Mouse (Mus musculus) olfactory bulb, adult 2 months (tissue): ENCODE data around the gene Ssr2.

Source experiments
- CTCF ChIP-seq: fragments of 200-500 bp; IDR thresholded peaks from 2 replicates; pipeline ENCODE4 v1.5.1; 2012; ENCODE audit warnings: low read depth, mild to moderate bottlenecking, low read length, moderate library complexity; ENCODE audit not compliant: insufficient read depth
- POLR2A ChIP-seq: fragments of 200-500 bp; IDR thresholded peaks from 2 replicates; pipeline ENCODE4 v1.6.1; 2012; ENCODE audit warnings: mild to moderate bottlenecking, low read depth, low read length, moderate library complexity; ENCODE audit not compliant: insufficient read depth

DNA sequence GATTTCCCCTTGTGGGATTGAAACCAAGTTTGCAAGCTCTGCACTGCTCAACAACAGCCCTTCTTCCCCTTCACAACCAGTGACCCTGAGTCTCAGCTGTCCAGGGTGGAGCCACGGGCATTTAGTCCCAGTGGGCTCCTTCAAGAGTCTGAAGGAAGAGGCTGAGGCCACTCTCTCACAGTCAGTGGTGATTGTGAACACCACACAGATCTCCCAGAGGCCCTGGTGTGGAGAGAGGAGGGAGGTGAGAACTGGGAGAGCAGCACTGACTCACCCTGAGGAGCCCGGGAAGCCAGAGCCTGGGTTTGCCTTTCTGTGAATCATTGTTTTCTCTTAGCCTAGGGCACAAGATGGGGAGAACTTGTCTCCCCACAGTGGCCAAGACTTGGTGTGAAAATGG lies 49.3 kb downstream of the Ssr2 start:
- no peak for TF ChIP-seq POLR2A
- no peak for TF ChIP-seq CTCF
